Mouse (Mus musculus): ENCODE results near the gene Fcnb.

Gene Fcnb

DNA sequence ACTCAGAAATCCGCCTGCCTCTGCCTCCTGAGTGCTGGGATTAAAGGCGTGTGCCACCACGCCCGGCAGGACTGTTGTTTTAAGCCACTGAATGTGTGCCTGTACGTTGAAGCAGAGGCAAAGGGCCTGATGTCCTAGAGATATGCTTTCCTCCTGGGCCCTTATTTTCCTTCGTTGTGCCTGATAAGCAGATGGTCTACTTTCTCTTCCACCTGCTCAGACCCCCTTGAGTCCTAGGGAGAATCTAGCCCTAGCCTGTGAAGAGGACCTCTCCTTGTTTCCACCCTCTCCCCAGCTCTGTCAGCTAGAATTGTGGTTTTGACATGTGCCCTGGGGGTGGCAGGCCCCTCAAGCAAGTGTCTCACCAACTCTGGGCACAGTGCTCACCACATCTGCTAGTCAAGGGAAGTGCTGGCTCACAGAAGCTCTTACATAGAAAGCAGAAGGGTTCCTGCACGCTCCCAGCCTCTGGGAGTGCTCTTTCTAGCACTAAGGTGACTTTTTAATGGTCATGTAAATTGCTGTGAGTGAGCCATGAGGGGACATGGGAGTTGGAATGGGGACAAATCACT is 9.0 kb downstream of the Fcnb start:
- peak; percentile 33 for DNase-seq (ENCODE audit: low spot score)

DNA sequence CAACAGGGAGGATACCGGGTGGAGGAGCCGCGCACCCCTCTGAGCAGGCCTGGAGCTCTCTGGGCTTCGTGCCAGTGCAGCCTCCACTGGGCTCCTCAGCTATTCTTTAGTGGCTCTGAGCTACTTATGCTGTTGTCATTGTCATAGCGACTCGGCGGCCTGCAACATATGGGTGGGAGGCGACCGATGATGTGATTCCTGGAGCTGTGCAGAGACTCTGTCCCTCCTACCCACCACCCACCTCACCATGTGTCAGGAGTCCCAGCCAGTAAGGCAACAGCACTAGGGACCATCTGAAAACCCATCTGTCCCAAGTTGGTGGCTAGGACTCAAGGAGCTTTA is 16.2 kb downstream of the Fcnb start:
- DNase-seq (ENCODE audit: low spot score), result no peak

GRCm38 (mm10) chr2:28067821-28068536 is 16.7 kb downstream of the Fcnb start:
- DNase-seq (ENCODE audit: low spot score), result no peak

DNA sequence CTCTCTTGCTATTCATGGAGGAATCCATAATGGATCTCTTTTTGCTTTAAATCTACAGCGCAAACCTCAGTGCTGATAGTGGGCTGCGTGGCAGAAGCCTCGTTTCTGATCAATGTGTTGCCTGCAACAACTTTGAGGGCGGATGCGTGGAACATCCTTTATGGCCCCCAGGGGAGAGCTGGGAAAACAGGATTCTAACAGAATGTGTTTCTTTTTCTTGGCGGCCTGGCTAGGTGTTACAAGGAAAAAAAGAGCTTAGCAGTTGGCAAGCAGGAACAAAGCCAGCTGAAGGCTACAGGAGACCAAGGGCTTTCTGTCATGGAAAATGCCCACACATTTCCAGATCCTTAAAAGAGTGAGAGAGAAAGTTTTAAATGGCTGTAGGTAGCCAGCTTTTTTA is 17.5 kb downstream of the Fcnb start:
- no peak for DNase-seq (ENCODE audit: low spot score)

DNA sequence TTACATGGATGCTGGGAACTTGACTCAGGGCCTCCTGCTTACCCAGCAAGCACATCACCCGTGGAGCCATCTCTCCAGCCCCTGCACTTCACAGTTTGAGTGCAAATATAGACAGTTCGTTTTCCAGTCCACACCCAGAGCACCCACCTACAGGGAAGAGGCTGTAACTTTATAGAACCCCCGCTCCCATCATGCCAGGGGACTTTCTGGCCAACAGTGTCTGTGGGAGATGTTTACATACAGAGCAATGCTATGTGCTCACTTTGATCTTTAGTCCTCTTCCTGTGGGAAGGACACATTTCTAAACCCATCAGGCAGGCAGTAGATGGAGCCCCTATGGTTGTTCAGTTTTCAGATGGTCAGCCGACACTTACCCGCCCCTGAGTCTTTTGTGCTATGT is 18.0 kb downstream of the Fcnb start:
- no peak for DNase-seq (ENCODE audit: low spot score)

GRCm38 (mm10) chr2:28065081-28065651 is 19.5 kb downstream of the Fcnb start:
- DNase-seq (ENCODE audit: low spot score), result peak; percentile 56

DNA sequence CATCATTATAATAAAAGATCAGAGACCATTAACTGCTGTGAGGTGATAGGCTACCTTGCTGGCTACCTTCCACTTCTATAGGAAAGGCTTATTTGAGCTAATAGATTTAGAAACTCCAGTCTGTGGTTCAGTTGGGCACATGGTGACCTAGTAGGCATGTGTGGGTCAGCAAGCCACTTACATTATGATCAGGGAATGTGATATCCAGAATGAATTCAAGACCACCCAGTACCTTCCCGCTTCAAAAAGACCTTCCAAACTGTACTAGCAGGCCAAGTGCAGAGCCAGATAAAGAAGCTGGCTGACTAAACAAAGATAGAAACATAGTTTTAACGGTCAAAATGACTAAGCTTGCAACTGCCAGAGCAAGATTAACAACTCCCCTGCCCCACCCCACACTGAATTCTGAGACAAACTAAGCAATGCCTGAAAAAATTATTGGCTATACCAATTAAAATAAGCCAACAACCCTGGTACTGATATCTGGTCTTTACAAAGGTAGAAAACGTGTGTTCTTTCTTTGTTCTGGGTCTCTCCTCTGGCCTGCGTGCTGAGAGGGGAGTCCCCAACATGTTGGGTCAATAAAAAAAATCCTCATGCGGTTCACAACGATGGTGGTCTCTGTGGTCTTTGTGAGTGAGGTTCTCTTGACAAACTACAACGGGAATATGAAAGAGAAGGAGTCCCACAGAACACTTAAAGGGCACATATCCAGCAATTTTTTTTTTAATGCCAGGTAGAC is 20.2 kb downstream of the Fcnb start:
- DNase-seq (ENCODE audit: low spot score), result peak; percentile 83

DNA sequence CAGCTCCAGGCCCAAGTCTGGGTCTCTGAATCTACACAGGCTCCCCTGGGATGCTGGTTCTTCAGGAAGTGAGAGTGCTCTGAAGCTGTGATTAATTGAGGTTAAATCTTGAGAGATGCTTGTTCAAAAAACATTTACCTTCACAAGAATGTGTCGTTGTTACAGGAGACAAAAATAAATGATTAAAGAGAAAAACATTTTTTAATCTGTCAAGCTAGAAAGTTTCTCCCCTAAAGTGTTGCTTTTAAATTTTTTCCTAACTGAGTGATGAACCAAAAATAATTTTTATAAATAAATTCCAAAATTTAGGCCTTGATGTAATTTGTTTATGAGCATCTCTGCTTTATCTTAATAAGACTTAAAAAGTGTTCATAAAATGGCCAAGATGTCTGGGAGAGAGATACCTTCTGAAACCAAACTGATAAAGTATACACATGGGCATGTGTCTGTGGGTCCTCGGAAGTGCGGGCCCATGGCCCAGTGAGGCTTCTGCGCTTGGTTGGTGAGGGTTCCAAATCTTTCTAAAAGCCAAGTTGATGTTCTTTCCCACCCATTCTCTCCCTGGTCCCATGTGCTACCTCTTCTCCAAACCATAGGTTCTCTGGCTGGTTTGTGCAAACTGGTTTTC is 20.9 kb downstream of the Fcnb start:
- no peak for DNase-seq (ENCODE audit: low spot score)

DNA sequence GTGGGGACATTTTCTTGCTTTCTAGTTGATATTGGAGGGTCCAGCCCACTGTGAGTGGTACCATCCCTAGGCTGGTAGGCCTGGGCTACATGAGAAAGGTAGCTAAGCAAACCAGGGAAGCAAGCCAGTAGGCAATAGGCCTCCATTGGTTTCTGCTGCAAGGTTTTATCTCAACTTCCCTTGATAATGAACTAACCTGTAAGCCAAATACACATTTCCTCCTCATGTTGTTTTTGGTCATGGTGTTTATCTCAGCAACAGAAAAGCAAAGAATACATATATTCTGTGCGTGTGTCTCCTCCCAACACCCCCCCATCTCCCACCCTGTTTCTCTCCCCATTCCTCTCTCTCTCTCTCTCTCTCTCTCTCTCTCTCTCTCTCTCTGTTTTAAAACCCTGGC is 24.8 kb downstream of the Fcnb start:
- no peak for DNase-seq (ENCODE audit: low spot score)

GRCm38 (mm10) chr2:28047092-28047491 is 37.6 kb downstream of the Fcnb start:
- no peak for DNase-seq (ENCODE audit: low spot score)

GRCm38 (mm10) chr2:28046311-28046710 is 38.4 kb downstream of the Fcnb start:
- DNase-seq (ENCODE audit: low spot score), result no peak

- DNase-seq (ENCODE audit: low spot score), result no peak
These were observed 39.6 kb downstream of the Fcnb start for GRCm38 (mm10) chr2:28044920-28045598.

DNA sequence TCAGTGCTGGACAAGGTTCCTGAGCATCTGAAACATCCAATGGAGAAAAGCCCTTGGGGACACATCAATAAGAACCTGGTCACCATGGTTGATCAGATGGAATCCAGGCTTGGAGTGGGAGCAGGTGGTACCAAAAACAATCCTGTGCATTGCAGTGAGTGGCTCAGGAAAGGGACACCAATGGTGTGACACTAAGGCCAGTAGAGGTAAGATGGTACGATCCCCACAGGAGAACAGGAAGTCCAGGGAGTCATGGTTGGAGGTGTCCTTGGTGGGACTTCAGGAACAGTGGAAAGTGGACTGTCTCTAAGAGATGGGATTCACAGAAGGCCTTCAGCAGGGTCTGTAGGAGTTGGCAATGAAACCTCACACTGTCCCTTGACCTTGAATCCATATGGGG is 44.2 kb downstream of the Fcnb start:
- DNase-seq (ENCODE audit: low spot score), result no peak

GRCm38 (mm10) chr2:28039647-28040325 is 44.9 kb downstream of the Fcnb start:
- no peak for DNase-seq (ENCODE audit: low spot score)

- DNase-seq (ENCODE audit: low spot score), result no peak
These were observed 46.1 kb downstream of the Fcnb start for GRCm38 (mm10) chr2:28038391-28039096.

DNA sequence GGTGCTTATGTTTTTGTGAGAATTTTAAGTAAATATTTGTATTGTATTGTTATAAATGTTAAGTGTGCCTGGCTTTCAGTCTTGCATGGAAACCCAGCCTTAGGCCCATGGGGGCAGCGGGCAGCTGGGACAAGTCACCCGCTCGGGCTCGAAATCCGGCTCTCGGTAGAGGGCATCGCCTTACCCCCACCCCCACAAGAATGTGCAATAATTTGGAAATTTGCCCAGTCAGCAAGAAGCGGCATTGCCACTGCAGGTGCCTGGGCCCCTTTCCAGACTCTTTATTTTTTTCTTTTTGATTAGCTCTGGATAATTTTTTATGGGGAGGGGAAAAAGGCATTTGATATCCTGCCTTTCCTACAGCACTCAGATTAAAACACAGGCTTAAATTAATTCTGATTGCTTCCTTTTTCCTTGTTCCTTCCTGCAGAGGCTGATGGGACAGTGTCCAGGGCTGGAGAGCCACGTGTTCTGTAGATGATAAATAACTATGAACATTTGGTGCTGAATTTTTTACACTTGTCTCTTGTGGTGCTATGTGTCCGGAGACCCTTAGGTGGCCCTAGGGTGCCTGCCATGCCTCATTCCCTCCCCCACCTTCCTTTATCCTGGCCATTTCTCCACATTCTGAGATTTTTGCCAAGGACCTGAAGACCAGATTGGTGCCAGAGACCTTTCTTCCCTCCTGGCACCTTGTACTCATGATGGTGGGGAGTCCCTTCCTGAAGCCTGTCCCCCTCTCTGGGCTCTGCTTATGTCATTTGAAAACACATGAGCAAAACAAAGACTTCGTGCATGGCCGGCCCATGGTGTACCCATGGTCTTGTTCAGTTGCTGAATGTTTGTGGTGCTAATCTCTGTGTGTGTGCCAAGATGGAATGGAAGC is 46.9 kb downstream of the Fcnb start:
- no peak for DNase-seq (ENCODE audit: low spot score)

DNA sequence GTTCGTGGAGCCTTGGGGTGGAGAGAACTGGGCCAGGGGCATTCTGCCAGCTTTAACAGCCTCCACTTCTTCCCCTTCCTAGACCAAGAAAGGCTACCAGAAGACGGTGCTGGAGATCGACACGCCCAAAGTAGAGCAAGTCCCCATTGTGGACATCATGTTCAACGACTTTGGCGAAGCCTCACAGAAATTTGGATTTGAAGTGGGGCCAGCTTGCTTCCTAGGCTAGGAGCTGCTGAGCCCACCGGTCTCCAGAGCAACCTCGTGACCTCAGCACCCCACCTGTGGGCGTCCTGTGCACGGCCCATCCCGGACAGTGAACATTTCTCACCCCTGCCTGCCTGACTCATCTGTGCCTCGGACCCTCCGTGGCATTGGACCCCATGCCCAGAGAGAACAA is 47.9 kb downstream of the Fcnb start:
- DNase-seq (ENCODE audit: low spot score), result no peak

DNA sequence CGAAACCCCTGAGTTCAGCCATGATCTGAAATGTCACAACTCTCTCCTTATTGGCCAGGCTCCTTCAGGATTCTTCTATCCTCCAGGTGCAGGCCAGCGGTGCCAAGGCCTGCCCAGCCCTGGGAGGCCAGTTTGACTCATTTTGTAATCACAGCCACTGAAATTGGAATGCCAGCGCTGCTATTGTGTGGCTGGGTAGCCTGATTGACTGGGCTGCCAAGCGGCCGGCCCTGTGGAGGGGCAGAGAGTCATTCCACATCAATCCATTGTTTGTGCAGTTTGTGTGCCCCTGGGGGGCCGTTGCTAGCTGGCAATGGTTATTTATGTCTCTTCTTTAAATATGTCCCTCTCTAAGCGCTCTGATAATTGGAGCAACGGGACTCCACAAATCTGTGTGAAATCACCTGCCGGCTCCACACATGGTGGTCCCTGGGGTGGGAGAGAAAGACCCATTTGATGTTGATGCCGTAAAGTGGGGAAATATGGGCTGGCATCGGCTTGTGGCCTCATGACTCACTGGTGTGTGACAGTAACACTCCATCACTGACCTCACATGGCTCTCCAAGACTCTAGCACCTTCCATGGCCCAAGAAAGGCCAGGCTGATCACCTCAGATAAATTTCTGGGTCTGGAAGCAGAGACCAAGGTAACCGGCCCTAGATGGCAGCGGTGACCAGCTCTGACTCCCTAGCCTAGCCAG is 50.5 kb downstream of the Fcnb start:
- no peak for DNase-seq (ENCODE audit: low spot score)

DNA sequence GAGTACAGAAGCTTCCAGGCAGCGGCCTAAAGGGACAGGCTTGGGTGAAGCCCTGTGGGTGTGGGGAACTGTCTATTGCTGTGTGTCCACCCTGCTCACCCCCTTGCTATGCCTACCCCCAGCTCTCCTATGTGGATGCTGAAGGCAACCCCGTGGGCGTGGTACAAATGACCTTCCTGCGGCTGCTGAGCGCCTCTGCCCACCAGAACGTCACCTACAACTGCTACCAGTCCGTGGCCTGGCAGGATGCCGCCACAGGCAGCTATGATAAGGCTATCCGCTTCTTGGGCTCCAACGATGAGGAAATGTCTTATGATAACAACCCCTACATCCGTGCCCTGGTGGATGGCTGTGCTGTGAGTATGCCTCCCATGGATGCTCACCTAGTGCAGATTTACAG is 52.2 kb downstream of the Fcnb start:
- peak; percentile 35 for DNase-seq (ENCODE audit: low spot score)

Measured in c-Kit-positive CD71-positive TER-119-positive erythroid progenitor cells, embryonic 14.5 days (primary cell).